Mouse (Mus musculus): ENCODE measurements around the gene C2cd5.

DNA sequence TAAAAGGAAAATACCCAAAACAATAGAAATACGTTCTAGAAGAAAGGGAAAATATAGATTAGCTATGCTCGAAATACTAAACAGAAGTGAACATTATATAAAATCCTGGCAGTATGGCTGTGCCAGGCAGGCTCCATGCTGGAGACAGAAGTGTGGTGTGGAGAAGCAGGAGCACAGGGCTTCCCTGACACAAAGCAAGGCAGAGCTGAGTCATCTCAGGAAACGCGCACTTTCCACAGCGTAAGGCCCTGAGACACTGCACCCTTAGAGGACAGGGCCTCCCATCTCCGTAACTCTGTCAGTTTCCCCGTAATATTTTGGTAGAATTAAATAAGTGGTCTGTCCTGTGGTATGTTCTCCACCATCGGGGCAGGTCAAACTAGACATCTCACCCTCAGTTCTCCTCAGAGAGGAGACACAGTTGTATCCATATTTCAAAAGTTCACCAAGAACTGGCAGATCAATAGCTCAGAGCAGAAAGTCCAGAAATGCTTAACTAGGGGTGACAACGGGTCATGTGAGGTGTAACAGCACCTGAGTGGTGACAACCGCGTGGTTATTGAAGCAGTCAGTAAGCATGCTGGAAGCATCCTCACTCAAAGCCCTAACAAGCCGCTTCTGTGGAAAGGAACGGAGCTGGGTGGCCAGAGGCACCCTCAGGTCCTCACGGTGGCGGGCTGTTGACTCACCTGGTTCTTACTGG lies 87.3 kb downstream of the C2cd5 start:
- TF ChIP-seq ETS1 (IDR thresholded peaks at IDR 0.05; ENCODE audit: low read depth, low read length) (no peak), TAL1 (IDR thresholded peaks at IDR 0.05; ENCODE audit: low read length) (no peak), CTCF (IDR thresholded peaks at IDR 0.05 in 2 of 3, conservative IDR thresholded peaks at IDR 0.05 in 1 of 3; ENCODE audit: control insufficient read depth in 1 of 3, insufficient read depth in 1 of 3, low read depth in 2 of 3, low read length in 3 of 3, poor library complexity in 1 of 3, severe bottlenecking in 1 of 3) (no peak)
